Mouse (Mus musculus) R1 (cell line): ENCODE measurements around the gene Dtnb.

Experiments
- DNase-seq: peaks from one replicate; pipeline ENCODE4 v3.0.0-alpha.2; 2018; ENCODE audit warnings: low read depth, low spot score

Gene Dtnb

GRCm38 (mm10) chr12:3572581-3573397 lies 608 bp downstream of the Dtnb start:
- DNase-seq, result peak; percentile 79

- DNase-seq, result no peak
Observed at GRCm38 (mm10) chr12:3573410-3573809, 1.2 kb downstream of the Dtnb start.

GRCm38 (mm10) chr12:3574670-3575069 lies 2.5 kb downstream of the Dtnb start:
- DNase-seq, result no peak

- no peak for DNase-seq
Observed at GRCm38 (mm10) chr12:3579958-3580530, 7.9 kb downstream of the Dtnb start.

GRCm38 (mm10) chr12:3582604-3583003 lies 10.4 kb downstream of the Dtnb start:
- DNase-seq, result no peak

- DNase-seq, result no peak
Observed at GRCm38 (mm10) chr12:3585525-3585924, 13.3 kb downstream of the Dtnb start.

- no peak for DNase-seq
Observed at GRCm38 (mm10) chr12:3587010-3587409, 14.8 kb downstream of the Dtnb start.

GRCm38 (mm10) chr12:3590039-3590438 lies 17.9 kb downstream of the Dtnb start:
- peak; percentile 41 for DNase-seq

GRCm38 (mm10) chr12:3591595-3591994 lies 19.4 kb downstream of the Dtnb start:
- no peak for DNase-seq

GRCm38 (mm10) chr12:3602786-3603185 lies 30.6 kb downstream of the Dtnb start:
- DNase-seq, result peak; percentile 81

- DNase-seq, result peak; percentile 91
Observed at GRCm38 (mm10) chr12:3606202-3606601, 34.0 kb downstream of the Dtnb start.

GRCm38 (mm10) chr12:3609747-3610146 lies 37.6 kb downstream of the Dtnb start:
- DNase-seq, result peak; percentile 64

GRCm38 (mm10) chr12:3611871-3612270 lies 39.7 kb downstream of the Dtnb start:
- DNase-seq, result no peak

GRCm38 (mm10) chr12:3615041-3615440 lies 42.9 kb downstream of the Dtnb start:
- DNase-seq, result no peak

GRCm38 (mm10) chr12:3618144-3619020 lies 46.2 kb downstream of the Dtnb start:
- DNase-seq, result peak; percentile 47

- no peak for DNase-seq
Observed at GRCm38 (mm10) chr12:3619021-3619367, 46.8 kb downstream of the Dtnb start.

- DNase-seq, result no peak
Observed at GRCm38 (mm10) chr12:3626880-3627279, 54.7 kb downstream of the Dtnb start.

GRCm38 (mm10) chr12:3641931-3642330 lies 69.8 kb downstream of the Dtnb start:
- DNase-seq, result peak; percentile 31

- no peak for DNase-seq
Observed at GRCm38 (mm10) chr12:3656799-3657198, 84.6 kb downstream of the Dtnb start.

GRCm38 (mm10) chr12:3657234-3657633 lies 85.1 kb downstream of the Dtnb start:
- DNase-seq, result no peak

- DNase-seq, result no peak
Observed at GRCm38 (mm10) chr12:3657786-3658185, 85.6 kb downstream of the Dtnb start.

GRCm38 (mm10) chr12:3659554-3660311 lies 87.6 kb downstream of the Dtnb start:
- DNase-seq, result no peak
